In genomic region chr2:44105198-44105555, GRCm38 (mm10) we compare ENCODE assay signal across 10 mouse cellular contexts.
DNase-seq lines count a peak whose midpoint lies in the region; ATAC-seq and TF ChIP-seq lines count a peak whose summit lies in the region.
"Had no signal": no experiment of that assay in that cellular context is flagged by ENCODE, and none has a peak within 500 bp of the region (broad histone marks: within the 10 kb centered on the region; RNA-seq: fewer than 3 reads in every experiment).

No protein-coding gene starts in this region.

- TF ChIP-seq CTCF in lung, adult 2 months (IDR thresholded peaks at IDR 0.05; ENCODE audit: insufficient read depth, low read length) = no peak

- intact Hi-C loops in heart, postnatal 25 days (cut with DNase I) = no loop called here

- H3K4me3 ChIP-seq in lung, embryonic 15.5 days = no peak overlapping the region
- no peak overlapping the region for H3K4me3 ChIP-seq in lung, adult 2 months (replicated peaks; ENCODE audit: extremely low read depth, low read depth, low read length)
- H3K4me3 ChIP-seq in forebrain, embryonic 15.5 days = no peak overlapping the region
- H3K4me3 ChIP-seq in midbrain, embryonic 15.5 days = no peak overlapping the region

- DNase-seq in lung, adult 2 months = no peak
- peak; percentile 12 for DNase-seq in heart, postnatal 25 days (ENCODE audit: low spot score)
- DNase-seq in layer of hippocampus, adult 9-10 months (ENCODE audit: low spot score) = no peak
- DNase-seq in spleen, postnatal 14 days (ENCODE audit: low spot score in 2 of 2) = no peak

- peak overlapping the region; percentile 98 for H3K27ac ChIP-seq in lung, embryonic 15.5 days
- H3K27ac ChIP-seq in forebrain, embryonic 15.5 days (replicated peaks) = peak overlapping the region; percentile 60
- no peak overlapping the region for H3K27ac ChIP-seq in midbrain, embryonic 15.5 days
- H3K27ac ChIP-seq: macrophage had no signal

- H3K4me2 ChIP-seq in lung, embryonic 15.5 days = 0 out of 2 replicates have a peak overlapping the region, but pooled peaks have one; percentile 4
- H3K4me2 ChIP-seq in forebrain, embryonic 15.5 days (replicated peaks) = peak overlapping the region; percentile 11; the same call in 1 of the 2 replicates
- peak overlapping the region; percentile 24; the same call in 1 of the 2 replicates for H3K4me2 ChIP-seq in midbrain, embryonic 15.5 days

- ATAC-seq in lung, embryonic 15.5 days (ENCODE audit: borderline replicate concordance, extremely low read depth, low FRiP score, low TSS enrichment) = no peak
- ATAC-seq in forebrain, embryonic 15.5 days (replicated peaks) = no peak
- ATAC-seq in midbrain, embryonic 15.5 days (replicated peaks) = no peak
- ATAC-seq in inflammation-experienced regulatory T-cells, adult 6 months = no peak

- TF ChIP-seq POLR2A in lung, adult 2 months (IDR thresholded peaks at IDR 0.05; ENCODE audit: borderline replicate concordance, extremely low read depth, low read depth, low read length) = no peak

- no peaks in the 10 kb centered on the region for H3K9me3 ChIP-seq in lung, embryonic 15.5 days
- no peaks in the 10 kb centered on the region for H3K9me3 ChIP-seq in forebrain, embryonic 15.5 days
- no peaks in the 10 kb centered on the region for H3K9me3 ChIP-seq in midbrain, embryonic 15.5 days

- H3K9ac ChIP-seq in lung, embryonic 15.5 days = no peak overlapping the region
- H3K9ac ChIP-seq in forebrain, embryonic 15.5 days (replicated peaks) = no peak overlapping the region
- H3K9ac ChIP-seq in midbrain, embryonic 15.5 days = no peak overlapping the region

- WGBS in lung, embryonic 15.5 days = 46% methylated on average over 8 of the region's 8 CpGs
- 62% methylated on average over 8 of the region's 8 CpGs for WGBS in lung, adult 2 months
- 69% methylated on average over 8 of the region's 8 CpGs for WGBS in forebrain, embryonic 15.5 days
- 62% methylated on average over 8 of the region's 8 CpGs for WGBS in midbrain, embryonic 15.5 days

- no peaks in the 10 kb centered on the region for H3K27me3 ChIP-seq in lung, embryonic 15.5 days
- H3K27me3 ChIP-seq in forebrain, embryonic 15.5 days = no peaks in the 10 kb centered on the region
- H3K27me3 ChIP-seq in midbrain, embryonic 15.5 days (replicated peaks) = no peaks in the 10 kb centered on the region
- H3K27me3 ChIP-seq: Patski had no signal

- no peaks in the 10 kb centered on the region for H3K36me3 ChIP-seq in lung, embryonic 15.5 days
- no peaks in the 10 kb centered on the region for H3K36me3 ChIP-seq in forebrain, embryonic 15.5 days
- H3K36me3 ChIP-seq in midbrain, embryonic 15.5 days (replicated peaks) = no peaks in the 10 kb centered on the region

- peaks cover 26% of the 10 kb centered on the region for H3K4me1 ChIP-seq in lung, embryonic 15.5 days
- H3K4me1 ChIP-seq in lung, adult 2 months (ENCODE audit: control insufficient read depth, insufficient read depth, low read length) = no peaks in the 10 kb centered on the region; the same call in 1 of the 2 replicates
- H3K4me1 ChIP-seq in forebrain, embryonic 15.5 days = peaks cover 10% of the 10 kb centered on the region
- H3K4me1 ChIP-seq in midbrain, embryonic 15.5 days = peaks cover 13% of the 10 kb centered on the region
